Mouse (Mus musculus) B cell, adult 62 days (primary cell): Measurements from ENCODE around the gene Mapk1ip1. TPM values are rescaled to one million over a fixed set of nuclear protein-coding genes. Genes with fewer than 3 reads are reported as not detected.

ENCODE experiments used
- total RNA-seq: library from RNA; stranded (reverse); gene quantifications from 4 replicates; pipeline ENCODE4 v1.2.4, GENCODE M21; 2023

Gene Mapk1ip1
- total RNA-seq = 51.9 to 60.3 TPM (median 55.2 TPM) in 4 replicates

GRCm38 (mm10) chr7:138845544-138846391 is at the start of gene Mapk1ip1, which contains the start of gene Ppp2r2d:
Gene Mapk1ip1, minus strand, starts transcription at chr7:138846273.
Gene Ppp2r2d, plus strand, starts transcription at chr7:138846079.

Other genes with a start within 250 kb of the Mapk1ip1 start
- 56.7 to 65.8 TPM (median 61.4 TPM) in 4 replicates for gene Ppp2r2d, start 194 bp downstream of the Mapk1ip1 start, total RNA-seq
- 6.1 to 11.3 TPM (median 7.3 TPM) in 4 replicates for gene Bnip3, start 63.2 kb upstream of the Mapk1ip1 start, total RNA-seq
- gene Jakmip3, start 94.5 kb upstream of the Mapk1ip1 start, total RNA-seq = not detected in 4 replicates
- gene Dpysl4, start 239.7 kb upstream of the Mapk1ip1 start, total RNA-seq = not detected in 4 replicates